Mouse (Mus musculus): ENCODE results near the gene Gast. TPM values are rescaled to one million over a fixed set of nuclear protein-coding genes. Genes with fewer than 3 reads are reported as not detected.
A peak's percentile ranks its signal among the peaks of the same experiment; 100 is the strongest.

The Gast gene
- total and polyA plus RNA-seq, 2 experiments from 2014 or later: 2.2 TPM; not detected in 1

GRCm38 (mm10) chr11:100311656-100312055 is 22.6 kb upstream of the Gast start:
- 72% methylated on average over 1 of the region's 1 CpGs for WGBS
- no peak overlapping the region for H3K4me2 ChIP-seq (ENCODE audit: low read depth, low read length, poor library complexity, severe bottlenecking)
- no peak overlapping the region for H3K4me3 ChIP-seq (ENCODE audit: low read depth, low read length)
- no peak overlapping the region for H3K9ac ChIP-seq (replicated peaks; ENCODE audit: low read length, poor library complexity, severe bottlenecking)
- ATAC-seq (ENCODE audit: low FRiP score) (no peak), DNase-seq (ENCODE audit: low spot score) (no peak)
- no peaks in the 10 kb centered on the region for H3K36me3 ChIP-seq (ENCODE audit: insufficient read depth, low read length)
- no peaks in the 10 kb centered on the region for H3K27me3 ChIP-seq (ENCODE audit: insufficient read depth, low read length)
- TF ChIP-seq CTCF (IDR thresholded peaks at IDR 0.05): no peak
- no peaks in the 10 kb centered on the region for H3K9me3 ChIP-seq (ENCODE audit: low read length)
- H3K27ac ChIP-seq (ENCODE audit: low read depth, low read length): no peak overlapping the region
- 0 out of 2 replicates have a peak, but pooled peaks cover 4% of the 10 kb centered on the region for H3K4me1 ChIP-seq (ENCODE audit: insufficient read depth, low read length)

- DNase-seq (ENCODE audit: low spot score): no peak
- H3K9ac ChIP-seq (replicated peaks; ENCODE audit: low read length, poor library complexity, severe bottlenecking): no peak overlapping the region
- no peak overlapping the region for H3K4me3 ChIP-seq (ENCODE audit: low read depth, low read length)
- H3K27ac ChIP-seq (ENCODE audit: low read depth, low read length): no peak overlapping the region
- no peak for ATAC-seq (ENCODE audit: low FRiP score)
- no peaks in the 10 kb centered on the region for H3K27me3 ChIP-seq (ENCODE audit: insufficient read depth, low read length)
- no peaks in the 10 kb centered on the region for H3K9me3 ChIP-seq (ENCODE audit: low read length)
- H3K4me1 ChIP-seq (ENCODE audit: insufficient read depth, low read length): 0 out of 2 replicates have a peak, but pooled peaks cover 4% of the 10 kb centered on the region
- H3K36me3 ChIP-seq (ENCODE audit: insufficient read depth, low read length): no peaks in the 10 kb centered on the region
- peak; percentile 14 for TF ChIP-seq CTCF (IDR thresholded peaks at IDR 0.05)
- 30% methylated on average over 5 of the region's 5 CpGs for WGBS
- no peak overlapping the region for H3K4me2 ChIP-seq (ENCODE audit: low read depth, low read length, poor library complexity, severe bottlenecking)
Measured at GRCm38 (mm10) chr11:100312096-100312679, 22.0 kb upstream of the Gast start.

GRCm38 (mm10) chr11:100313424-100313823 is 20.8 kb upstream of the Gast start:
- 92% methylated on average over 6 of the region's 6 CpGs for WGBS
- DNase-seq (ENCODE audit: low spot score) (no peak), ATAC-seq (ENCODE audit: low FRiP score) (no peak)
- no peak overlapping the region for H3K4me2 ChIP-seq (ENCODE audit: low read depth, low read length, poor library complexity, severe bottlenecking)
- H3K9me3 ChIP-seq (ENCODE audit: low read length): no peaks in the 10 kb centered on the region
- TF ChIP-seq CTCF (IDR thresholded peaks at IDR 0.05): no peak
- H3K27ac ChIP-seq (ENCODE audit: low read depth, low read length): no peak overlapping the region
- no peaks in the 10 kb centered on the region for H3K36me3 ChIP-seq (ENCODE audit: insufficient read depth, low read length)
- H3K27me3 ChIP-seq (ENCODE audit: insufficient read depth, low read length): no peaks in the 10 kb centered on the region
- no peak overlapping the region for H3K4me3 ChIP-seq (ENCODE audit: low read depth, low read length)
- 0 out of 2 replicates have a peak, but pooled peaks cover 4% of the 10 kb centered on the region for H3K4me1 ChIP-seq (ENCODE audit: insufficient read depth, low read length)
- no peak overlapping the region for H3K9ac ChIP-seq (replicated peaks; ENCODE audit: low read length, poor library complexity, severe bottlenecking)

- Histone ChIP-seq H3K9ac (replicated peaks; ENCODE audit: low read length, poor library complexity, severe bottlenecking) (no peak overlapping the region), H3K27ac (ENCODE audit: low read depth, low read length) (no peak overlapping the region), H3K4me3 (ENCODE audit: low read depth, low read length) (no peak overlapping the region), H3K4me2 (ENCODE audit: low read depth, low read length, poor library complexity, severe bottlenecking) (no peak overlapping the region), H3K4me1 (ENCODE audit: insufficient read depth, low read length) (0 out of 2 replicates have a peak, but pooled peaks cover 7% of the 10 kb centered on the region), H3K36me3 (ENCODE audit: insufficient read depth, low read length) (no peaks in the 10 kb centered on the region), H3K9me3 (ENCODE audit: low read length) (no peaks in the 10 kb centered on the region), H3K27me3 (ENCODE audit: insufficient read depth, low read length) (no peaks in the 10 kb centered on the region)
- 89% methylated on average over 5 of the region's 5 CpGs for WGBS
- DNase-seq (ENCODE audit: low spot score): no peak
- ATAC-seq (ENCODE audit: low FRiP score): no peak
- TF ChIP-seq CTCF (IDR thresholded peaks at IDR 0.05): no peak
Measured at GRCm38 (mm10) chr11:100315439-100315838, 18.8 kb upstream of the Gast start.

- Histone ChIP-seq H3K36me3 (ENCODE audit: insufficient read depth, low read length) (peaks cover 10% of the 10 kb centered on the region), H3K4me2 (ENCODE audit: low read depth, low read length, poor library complexity, severe bottlenecking) (no peak overlapping the region), H3K9me3 (ENCODE audit: low read length) (no peaks in the 10 kb centered on the region), H3K27me3 (ENCODE audit: insufficient read depth, low read length) (no peaks in the 10 kb centered on the region), H3K9ac (replicated peaks; ENCODE audit: low read length, poor library complexity, severe bottlenecking) (no peak overlapping the region), H3K4me1 (ENCODE audit: insufficient read depth, low read length) (0 out of 2 replicates have a peak, but pooled peaks cover 3% of the 10 kb centered on the region), H3K4me3 (ENCODE audit: low read depth, low read length) (no peak overlapping the region), H3K27ac (ENCODE audit: low read depth, low read length) (no peak overlapping the region)
- DNase-seq (ENCODE audit: low spot score): no peak
- TF ChIP-seq CTCF (IDR thresholded peaks at IDR 0.05): no peak
- WGBS: 76% methylated on average over 6 of the region's 6 CpGs
- no peak for ATAC-seq (ENCODE audit: low FRiP score)
Measured at GRCm38 (mm10) chr11:100317826-100318380, 16.3 kb upstream of the Gast start.
